Mouse (Mus musculus): ENCODE results near the gene Cmtr1. TPM values are rescaled to one million over a fixed set of nuclear protein-coding genes. Genes with fewer than 3 reads are reported as not detected.
"Not testable (repeated sequence)": the region's sequence is repeated elsewhere in the genome, so short reads cannot be mapped to it uniquely, and the experiment has no call there.

The Cmtr1 gene
- total RNA-seq, 2 experiments from 2014 or later = 76.8 to 116 TPM

DNA sequence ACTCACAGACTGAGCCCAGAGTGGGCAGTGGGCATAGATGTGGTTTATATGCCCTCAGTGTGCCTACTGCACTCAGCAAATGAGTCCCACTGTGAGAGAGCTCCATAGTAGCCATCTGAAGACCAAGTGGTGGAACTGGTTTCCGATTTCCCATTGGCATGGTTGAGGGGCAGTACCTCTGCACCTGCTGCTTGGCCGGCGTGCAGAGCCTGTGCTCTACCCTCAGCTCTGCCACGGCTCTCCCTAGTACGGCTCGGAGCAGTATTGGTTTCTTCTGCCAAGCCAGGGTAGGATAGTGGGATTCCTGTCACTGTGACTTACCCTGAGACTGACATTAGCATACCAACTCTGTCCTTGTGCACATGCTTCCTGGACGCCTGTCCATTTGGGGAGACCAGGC lies 40.2 kb downstream of the Cmtr1 start:
- no peak for DNase-seq (ENCODE audit: low spot score in 2 of 2)

DNA sequence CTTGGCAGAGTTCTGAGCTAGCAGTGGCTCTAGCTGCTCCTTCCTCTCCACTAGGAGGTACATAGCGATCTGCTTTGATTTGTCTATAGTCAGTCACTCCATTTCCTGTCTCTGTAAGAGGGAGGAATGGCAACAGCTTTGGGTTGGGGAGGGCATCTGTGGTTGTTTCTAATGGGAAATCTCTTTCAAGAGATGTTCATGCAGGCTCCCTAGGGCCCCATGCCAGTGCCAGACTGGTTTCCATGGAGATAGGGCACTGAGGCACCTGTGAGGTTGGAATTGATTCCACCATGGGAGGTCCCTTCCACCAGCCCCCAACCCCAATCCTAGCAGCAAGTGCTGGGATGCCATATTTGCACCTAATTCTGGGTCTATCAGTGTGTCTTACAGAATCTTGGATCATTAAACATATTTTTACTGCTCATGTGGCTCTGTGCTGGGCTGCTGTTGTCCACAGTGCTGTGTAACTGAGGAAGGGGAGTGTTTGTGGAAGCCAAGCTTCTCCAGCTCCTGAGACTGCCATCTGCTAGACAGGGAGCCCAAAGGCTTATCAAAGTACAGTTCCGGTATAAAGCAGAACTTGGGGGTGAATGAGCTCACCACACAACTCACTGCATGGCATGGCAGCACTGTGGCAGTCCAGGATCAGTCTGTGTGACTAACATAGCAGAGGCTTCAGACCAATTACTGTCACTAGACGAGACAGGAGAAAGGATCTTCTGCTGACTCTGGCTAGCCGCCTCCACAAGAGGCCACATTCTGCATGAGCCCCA lies 42.7 kb downstream of the Cmtr1 start:
- no peak for DNase-seq (ENCODE audit: low spot score in 2 of 2)

DNA sequence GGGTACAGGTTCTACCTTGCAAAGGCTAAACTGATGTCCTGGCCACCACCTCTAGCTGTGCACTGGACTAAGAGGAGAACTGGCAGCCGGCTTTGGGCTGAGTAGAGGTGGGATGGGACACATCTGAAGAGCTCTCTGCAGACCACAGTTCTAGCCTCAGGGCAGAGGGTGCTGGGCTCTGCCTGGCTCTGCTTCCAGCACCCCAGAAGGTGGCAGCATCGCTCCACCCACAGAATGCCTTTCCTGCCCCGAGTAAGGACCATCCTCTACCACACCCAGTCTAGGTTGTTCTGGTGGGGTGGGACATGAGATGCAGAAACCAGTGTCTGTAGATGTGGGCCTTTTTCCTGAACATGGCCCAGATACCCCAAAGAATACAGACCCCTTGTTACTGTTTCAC lies 44.4 kb downstream of the Cmtr1 start:
- peak; percentile 48 to 54 for DNase-seq (ENCODE audit: low spot score in 2 of 2)

DNA sequence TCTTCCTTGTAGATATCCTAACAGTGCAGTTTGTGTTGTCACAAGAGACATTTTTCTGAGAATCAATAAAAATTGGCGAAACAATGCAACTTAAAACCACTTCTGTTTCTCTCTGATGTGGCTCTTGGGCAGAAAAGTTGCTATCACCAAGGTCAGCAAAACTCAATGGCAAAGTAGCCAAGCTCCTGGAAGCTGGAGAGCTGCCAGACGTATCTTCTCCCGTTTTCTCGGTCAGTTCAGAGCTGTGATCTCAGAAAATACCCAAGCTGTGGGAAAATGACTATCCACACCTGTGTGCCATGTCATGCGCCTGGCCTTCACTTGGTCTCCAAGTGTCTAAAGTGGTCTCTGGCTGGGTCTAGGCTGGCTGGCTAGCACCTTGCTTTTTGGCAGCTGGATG lies 45.5 kb downstream of the Cmtr1 start:
- no peak for DNase-seq (ENCODE audit: low spot score in 2 of 2)

DNA sequence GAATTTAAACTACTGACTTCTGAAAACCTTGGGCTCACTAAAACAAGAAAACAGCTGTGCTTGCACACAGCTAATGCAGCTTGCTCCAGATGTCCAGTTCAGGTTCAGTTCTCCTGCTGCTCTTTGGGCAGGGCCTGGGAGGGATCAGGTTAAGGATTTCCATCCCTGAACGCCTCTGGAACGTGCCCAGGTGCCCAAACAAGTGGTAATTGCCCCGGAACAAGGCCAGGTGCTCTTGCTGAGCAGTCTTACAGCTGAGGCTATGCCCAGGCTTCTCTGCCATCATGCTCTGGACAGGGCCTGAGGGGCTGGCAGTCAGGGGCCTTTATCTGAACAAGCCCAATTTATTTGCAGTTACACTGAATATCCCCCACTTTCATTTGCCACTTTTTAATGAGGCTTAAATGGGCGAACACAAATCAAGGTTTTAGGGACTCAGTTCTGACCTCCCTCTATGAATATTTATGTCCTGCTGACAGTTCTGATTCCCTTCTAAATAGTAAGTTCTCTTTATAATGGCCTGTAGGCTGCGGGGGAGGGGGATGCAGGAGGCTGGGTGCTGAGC lies 46.7 kb downstream of the Cmtr1 start:
- DNase-seq (ENCODE audit: low spot score in 2 of 2) = no peak

DNA sequence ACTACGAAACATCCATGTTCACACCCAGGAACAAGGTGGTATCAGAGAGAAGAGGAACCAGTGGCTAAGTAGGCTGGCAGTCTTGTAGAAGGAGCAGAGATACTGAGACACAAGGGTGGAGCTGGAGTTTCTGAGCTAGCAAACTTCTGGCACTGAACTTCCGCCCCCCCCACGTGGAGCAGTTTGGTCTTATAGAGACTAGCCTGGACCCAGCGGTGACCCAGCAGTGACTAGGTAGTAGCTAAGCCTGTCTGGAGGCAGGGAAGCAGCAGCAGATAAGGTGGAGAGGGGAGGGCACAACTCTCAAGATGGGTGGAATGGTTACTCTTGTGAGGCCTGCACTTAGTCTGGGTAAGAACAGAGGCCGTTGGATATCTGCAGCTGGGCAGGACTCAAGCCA lies 48.4 kb downstream of the Cmtr1 start:
- DNase-seq (ENCODE audit: low spot score in 2 of 2) = no peak

DNA sequence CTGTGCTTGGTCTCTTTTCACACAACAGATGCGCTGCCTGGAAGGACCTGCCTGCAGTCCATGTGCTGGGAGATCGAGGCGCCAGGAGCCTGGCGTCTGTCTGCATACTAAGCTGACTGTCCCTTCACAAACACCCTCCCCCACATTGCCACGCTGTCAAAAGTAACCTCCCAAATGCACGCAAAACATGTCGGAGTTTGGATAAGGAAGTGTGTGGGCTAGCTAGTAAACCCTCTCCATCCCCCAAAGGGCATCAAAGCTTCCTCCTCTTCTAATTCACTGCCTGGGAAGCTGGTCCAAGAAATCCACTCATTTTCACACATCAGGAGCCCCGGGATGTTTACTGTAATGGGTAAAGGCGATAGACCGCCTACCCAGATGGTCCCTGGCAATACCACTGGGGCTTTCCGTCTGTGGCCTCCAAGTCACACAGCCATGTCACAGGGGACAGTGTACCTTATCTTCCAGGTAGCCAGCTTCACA lies 50.2 kb downstream of the Cmtr1 start:
- no peak for DNase-seq (ENCODE audit: low spot score in 2 of 2)

DNA sequence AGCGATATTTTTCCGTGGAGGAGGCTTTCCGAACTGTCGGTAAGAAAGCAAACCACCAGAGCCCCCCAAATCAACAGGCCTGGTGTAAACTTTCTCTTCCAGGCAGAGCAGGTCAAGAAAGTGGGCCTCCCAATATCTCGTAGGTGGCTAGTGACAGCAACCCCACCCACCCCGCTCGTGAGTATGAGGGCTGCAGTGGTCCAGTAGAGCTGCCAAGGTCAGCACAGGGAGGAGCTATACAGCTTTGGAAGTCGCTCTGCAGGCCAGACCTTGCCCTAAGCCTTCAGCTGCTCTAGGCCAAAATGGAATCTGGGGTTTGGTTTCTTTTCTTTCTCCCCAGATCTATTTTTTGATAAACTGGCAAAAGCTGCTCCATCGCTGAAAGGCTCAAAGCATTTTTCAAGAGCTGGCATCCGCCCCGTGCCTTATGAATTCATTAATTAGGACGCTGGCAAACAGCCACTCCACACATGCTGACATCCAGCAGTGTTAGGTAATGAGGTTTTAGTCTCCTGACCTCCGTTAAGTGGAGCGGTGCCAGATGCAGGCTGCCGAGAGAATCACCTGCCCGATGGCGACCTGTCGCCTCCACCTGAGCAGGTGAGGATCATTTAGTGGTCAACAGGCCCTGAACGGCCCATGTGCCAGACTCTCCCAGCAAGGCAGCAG lies 50.8 kb downstream of the Cmtr1 start:
- no peak for DNase-seq (ENCODE audit: low spot score in 2 of 2)

DNA sequence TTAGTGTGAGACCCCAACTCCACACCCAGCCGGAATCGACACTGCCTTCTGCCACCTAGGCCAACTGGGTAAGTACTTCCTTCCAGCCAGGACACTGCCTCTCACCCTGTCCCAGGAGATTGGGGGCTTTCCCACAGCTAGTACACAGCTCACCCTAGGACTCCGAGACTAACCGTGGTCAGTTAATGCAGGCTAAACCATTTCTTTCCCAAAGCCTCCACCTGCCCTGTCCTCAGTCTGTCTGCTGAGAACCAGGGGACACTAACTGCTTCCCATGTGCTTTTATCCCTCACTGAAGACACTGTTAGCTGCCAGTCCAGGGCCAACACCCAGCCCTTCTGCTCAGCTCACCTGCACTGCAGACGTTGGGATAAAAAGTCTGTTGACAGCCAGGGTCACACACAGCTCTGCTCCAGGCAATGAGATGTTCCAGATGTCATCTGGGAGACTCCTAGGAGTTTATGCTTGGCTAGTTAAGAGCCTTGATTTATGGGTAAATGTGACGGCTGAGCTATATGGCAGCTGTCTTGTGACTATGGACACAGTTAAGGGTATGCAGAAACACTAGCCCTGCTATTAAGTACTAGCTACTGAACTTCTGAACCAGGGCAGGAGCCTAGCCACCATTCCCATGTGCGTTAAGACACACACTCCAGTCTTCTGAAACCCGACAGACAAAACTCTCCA lies 51.5 kb downstream of the Cmtr1 start:
- DNase-seq (ENCODE audit: low spot score in 2 of 2) = no peak

DNA sequence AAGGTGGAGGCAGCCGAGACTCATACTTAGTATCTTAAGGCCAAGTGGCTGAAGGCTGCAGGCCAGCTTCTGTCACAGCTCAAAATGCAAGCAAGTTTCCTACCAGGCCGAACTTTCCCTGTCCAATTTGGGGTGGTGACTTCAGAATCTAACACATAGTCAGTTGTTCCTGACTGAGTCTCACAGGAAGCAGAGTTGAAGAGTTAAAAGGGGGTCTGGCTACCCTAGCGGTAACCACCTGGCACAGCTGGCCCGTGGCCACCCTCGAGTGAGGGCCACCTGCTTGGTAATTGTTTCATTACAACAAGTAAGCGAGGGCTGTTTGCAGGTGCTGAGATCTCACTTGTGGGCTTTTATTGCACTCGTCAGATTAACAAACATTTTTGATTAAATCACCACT lies 52.2 kb downstream of the Cmtr1 start:
- DNase-seq (ENCODE audit: low spot score in 2 of 2) = no peak

DNA sequence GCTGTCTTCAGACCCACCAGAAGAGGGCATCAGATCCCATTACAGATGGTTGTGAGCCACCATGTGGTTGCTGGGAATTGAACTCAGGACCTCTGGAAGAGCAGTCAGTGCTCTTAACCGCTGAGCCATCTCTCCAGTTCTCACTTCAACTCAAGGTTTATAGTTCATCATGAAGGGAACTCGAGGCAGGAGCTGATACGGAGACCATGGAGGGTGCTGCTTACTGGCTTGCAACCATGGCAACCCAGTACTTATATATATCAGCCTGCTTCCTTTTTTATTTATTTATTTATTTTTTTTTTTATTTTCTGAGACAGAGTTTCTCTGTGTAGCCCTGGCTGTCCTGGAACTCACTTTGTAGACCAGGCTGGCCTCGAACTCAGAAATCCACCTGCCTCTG lies 53.3 kb downstream of the Cmtr1 start:
- DNase-seq (ENCODE audit: low spot score in 2 of 2) = not testable (repeated sequence)

DNA sequence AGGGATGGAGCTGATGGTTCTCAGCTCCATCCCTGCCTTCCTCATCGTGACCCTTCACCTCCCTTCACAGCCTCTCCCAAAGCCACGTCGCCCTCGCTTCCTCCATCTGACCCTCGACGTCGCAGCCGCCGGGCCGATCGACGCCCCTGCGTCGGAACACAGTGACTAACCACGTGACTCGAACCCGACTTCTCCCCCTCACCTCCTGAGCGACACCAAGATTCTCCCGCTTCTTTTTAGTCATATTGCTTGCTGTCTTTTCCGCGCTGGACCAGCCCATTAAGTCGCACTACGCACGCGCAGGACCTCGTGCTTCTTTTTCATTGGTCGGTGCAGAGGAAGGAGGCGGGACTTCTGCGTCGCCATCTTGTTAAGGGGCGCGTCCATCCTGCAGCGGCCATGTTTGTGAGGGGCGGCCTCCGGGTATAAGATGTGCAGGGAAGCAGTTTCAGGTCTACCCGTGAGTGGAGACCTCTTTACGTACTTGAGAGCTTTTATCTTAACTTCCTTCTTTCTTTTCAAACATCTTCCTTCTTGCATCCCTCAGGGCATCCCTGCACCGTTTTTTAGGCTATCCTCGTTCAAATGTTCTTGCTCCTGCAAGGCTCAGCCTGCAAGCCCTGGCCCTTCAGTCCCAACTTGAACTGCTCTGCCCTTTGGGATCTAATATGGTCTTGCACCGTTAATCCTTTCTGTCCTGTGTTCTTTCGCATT lies 56.5 kb downstream of the Cmtr1 start, which contains the start of gene Ccdc167:
TSS of gene Ccdc167 (minus strand) at position 313 of the 714 bp plus-strand sequence.
- peak; percentile 96 for DNase-seq (ENCODE audit: low spot score in 2 of 2)

DNA sequence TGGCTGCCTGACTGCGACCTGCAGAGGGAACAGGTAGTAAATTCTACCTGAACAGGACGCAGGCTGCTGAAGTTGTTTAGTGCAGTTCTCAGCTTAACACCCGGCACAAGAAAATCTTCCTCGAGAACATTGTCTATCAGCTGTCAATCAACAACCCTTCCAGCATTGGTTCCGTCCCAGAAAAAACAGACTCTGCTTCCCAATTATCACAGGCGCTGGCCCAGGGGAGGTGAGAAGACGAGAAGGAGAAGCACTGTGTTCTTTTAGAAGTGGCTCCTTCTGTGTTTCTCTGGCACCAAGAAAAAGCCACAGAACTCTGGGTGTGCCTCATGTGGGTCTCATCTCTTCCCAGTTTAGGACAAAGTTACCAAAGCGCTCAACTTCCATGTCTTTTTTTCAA lies 58.3 kb downstream of the Cmtr1 start:
- no peak for DNase-seq (ENCODE audit: low spot score in 2 of 2)

DNA sequence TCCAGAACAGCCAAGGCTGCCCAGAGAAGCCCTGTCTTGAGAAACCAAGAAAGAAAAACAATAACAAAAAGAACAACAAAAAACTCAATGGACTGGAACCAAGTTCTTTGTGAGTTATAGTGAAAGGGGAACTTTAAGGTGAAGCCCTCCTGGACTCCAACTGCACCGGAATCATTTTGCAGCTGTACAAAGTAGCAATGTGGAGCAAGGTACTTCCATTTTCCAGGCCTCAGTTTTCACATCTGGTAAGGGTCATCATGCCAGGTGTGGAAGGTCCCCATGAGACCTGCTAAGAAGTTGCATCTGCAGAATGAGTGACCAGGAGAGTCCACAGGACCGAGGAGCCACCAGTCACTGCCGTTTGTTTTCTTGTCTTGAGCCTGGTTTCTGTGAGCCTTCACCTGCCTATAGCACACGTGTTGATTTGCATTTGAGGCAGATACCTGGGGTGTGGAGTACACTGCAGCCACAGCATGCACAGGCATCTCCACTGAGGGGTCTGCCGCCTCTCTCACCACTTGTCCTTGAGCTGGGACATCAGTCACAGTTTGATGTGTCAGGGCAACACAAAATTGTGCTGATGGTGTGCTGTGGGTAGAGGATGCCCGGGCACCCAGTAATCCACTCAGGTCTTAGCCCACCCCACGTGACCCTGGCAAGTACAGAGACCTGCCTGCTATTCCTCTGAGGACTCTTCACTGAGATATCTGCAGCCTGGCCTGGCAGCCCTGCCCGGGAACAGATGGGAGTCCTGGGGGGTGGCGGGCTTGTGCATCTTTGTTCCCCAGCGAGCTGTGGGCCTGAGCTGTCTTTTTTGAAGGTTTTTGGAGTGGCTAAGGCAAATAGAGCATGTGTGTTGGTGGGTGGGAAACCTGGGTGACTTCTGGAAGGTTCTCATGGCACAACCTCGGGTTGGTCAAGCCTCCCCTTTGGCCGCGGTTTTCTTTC lies 59.5 kb downstream of the Cmtr1 start:
- no peak for DNase-seq (ENCODE audit: low spot score in 2 of 2)

DNA sequence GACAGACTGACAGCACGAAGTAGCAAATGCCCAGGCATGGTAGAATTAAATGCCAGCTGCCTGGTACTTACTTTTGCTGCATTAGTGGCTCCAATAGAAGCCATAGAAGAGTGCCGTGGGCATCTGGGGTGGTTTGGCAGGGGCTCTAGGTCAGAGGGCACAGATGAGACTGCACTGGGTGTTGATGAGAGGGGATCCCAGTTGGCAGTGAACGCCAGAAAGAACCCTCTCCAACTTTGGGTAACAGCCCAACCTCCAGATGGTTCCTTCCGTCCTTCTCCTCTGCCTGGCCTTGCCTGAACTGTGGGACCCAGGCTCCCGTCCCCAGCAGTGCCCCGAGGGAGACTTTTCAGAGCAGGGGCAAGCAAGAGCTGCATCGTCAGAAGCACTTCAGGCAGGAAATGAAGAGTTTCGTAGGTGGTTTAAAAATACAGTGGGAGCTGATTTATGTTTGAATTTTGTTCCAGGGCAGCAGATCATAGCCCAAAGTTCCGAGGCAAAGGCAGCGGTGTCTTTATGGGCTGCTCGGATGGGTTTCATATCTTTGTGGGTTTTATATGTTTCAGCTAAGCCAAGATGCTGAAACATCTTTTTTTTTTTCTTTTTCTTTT lies 60.5 kb downstream of the Cmtr1 start:
- no peak for DNase-seq (ENCODE audit: low spot score in 2 of 2)

DNA sequence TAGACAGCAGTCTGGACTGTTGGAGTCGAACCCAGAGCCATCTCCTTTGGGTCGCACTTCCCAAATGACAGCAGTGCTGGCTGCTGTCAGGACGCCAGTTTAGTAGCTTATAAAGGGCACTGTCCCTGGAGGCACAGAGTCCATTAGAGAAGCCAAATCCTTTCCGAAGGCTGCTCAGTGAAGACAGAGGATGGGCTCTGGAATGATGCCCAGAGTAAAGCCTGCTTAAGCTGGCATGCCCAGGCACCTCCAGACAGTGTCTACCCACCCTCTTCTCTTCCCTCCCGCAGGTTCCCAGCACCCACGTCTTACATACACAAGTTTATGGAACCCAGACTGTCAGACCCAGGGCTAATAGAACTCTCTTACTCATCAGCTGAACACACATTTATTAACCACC lies 64.2 kb downstream of the Cmtr1 start:
- DNase-seq (ENCODE audit: low spot score in 2 of 2) = no peak

DNA sequence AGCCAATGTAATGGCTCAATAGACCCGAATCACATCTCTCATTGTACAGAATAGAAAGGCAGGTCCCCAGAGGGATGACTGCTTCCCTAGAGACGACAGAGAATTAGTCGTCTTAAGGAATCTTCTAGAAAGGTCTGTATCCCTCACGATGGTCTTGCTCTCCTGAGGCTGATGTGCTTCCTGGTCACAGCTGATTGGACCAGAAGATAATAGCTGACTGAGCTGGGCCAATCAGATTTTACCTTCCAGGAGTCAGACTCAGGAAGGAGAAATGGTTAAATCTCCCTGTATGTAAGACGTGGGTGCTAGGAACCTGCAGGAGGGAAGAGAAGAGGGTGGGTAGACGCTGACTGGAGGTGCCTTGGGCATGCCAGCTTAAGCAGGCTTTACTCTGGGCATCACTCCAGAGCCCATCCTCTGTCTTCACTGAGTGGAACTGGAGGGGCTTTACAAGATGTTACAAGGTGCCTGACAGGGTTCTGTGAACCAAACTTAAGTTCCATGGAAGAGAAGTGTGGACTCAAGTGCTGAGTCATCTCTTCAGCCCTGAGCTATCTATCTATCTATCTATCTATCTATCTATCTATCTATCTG lies 64.7 kb downstream of the Cmtr1 start:
- DNase-seq (ENCODE audit: low spot score in 2 of 2) = no peak

DNA sequence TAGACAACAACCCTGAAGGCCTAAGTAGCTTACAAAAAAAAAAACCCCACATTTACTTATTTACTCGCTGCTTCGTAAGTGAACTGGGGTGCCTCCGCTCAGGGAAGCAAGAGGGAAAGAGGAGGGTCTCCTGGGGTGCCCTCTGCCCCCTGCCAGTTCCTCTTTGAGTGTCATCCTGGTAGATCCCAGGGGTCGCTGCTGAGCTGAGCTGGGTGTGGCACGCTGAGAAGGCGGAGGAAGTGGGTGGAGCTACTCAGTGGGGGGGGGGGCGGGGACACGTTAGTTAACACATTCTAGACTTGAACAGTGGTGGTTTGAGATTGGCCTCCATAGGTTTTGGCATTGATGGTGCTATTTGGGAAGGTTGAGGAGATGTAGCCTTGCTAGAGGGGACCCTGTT lies 67.7 kb downstream of the Cmtr1 start:
- DNase-seq (ENCODE audit: low spot score in 2 of 2) = no peak

All from adrenal gland, adult 18-20 months (tissue).